Mouse (Mus musculus) thymus, postnatal 36 days (tissue): Measurements from ENCODE around the gene Gm3543.
"Not testable (repeated sequence)": the region's sequence is repeated elsewhere in the genome, so short reads cannot be mapped to it uniquely, and the experiment has no call there.

Source experiments
- DNase-seq, 2 experiments: peaks; one replicate each; pipeline ENCODE4 v3.0.0; 2022; ENCODE audit warnings: mixed read lengths in 2 of 2

The Gm3543 gene

GRCm38 (mm10) chr14:41983225-41983624 lies at the start of gene Gm3543:
Gene Gm3543, minus strand, starts transcription at chr14:41983325.
- DNase-seq: not testable (repeated sequence)

- DNase-seq: not testable (repeated sequence)
Measured at GRCm38 (mm10) chr14:41968596-41968995, 14.5 kb downstream of the Gm3543 start.

- DNase-seq: not testable (repeated sequence)
Measured at GRCm38 (mm10) chr14:41967827-41968226, 15.3 kb downstream of the Gm3543 start, which contains the start of gene Gm6401. Gene Gm6401, minus strand, starts transcription at chr14:41967927.

GRCm38 (mm10) chr14:41964095-41964494 lies 19.0 kb downstream of the Gm3543 start:
- not testable (repeated sequence) for DNase-seq

- not testable (repeated sequence) for DNase-seq
Measured at GRCm38 (mm10) chr14:41943695-41944094, 39.4 kb downstream of the Gm3543 start, which contains the start of gene 1700024B05Rik. Gene 1700024B05Rik, plus strand, starts transcription at chr14:41943995.
